ENCODE assay signal across 18 mouse cellular contexts in genomic region chr2:102958529-102958928, GRCm38 (mm10).
"Had no signal": no experiment of that assay in that cellular context is flagged by ENCODE, and none has a peak within 500 bp of the region (broad histone marks: within the 10 kb centered on the region; RNA-seq: fewer than 3 reads in every experiment).

No protein-coding gene starts in this region.

- DNase-seq: kidney, postnatal 25 days; layer of hippocampus, adult 9-11 months; liver, postnatal 0 days; lung, embryonic 14.5 days; retina, postnatal 1 day; right cerebral cortex, postnatal 25 days; spleen, adult 18-20 months; thymus, postnatal 25 days had no signal

- H3K4me1 ChIP-seq: midbrain, embryonic 12.5 days; neural tube, embryonic 12.5 days; neural tube, embryonic 15.5 days; stomach, embryonic 15.5 days had no signal

- ATAC-seq: intestine, postnatal 0 days; liver, postnatal 0 days; lung, postnatal 0 days had no signal

- H3K9me3 ChIP-seq: midbrain, embryonic 12.5 days; neural tube, embryonic 12.5 days; neural tube, embryonic 15.5 days; stomach, embryonic 15.5 days had no signal

- H3K4me2 ChIP-seq: lung, embryonic 14.5 days; midbrain, embryonic 12.5 days; neural tube, embryonic 12.5 days; neural tube, embryonic 15.5 days; stomach, embryonic 15.5 days had no signal

- H3K4me3 ChIP-seq: layer of hippocampus, adult 2 months; midbrain, embryonic 12.5 days; neural tube, embryonic 12.5 days; neural tube, embryonic 15.5 days; stomach, embryonic 15.5 days had no signal

- H3K36me3 ChIP-seq: midbrain, embryonic 12.5 days; neural tube, embryonic 12.5 days; neural tube, embryonic 15.5 days; stomach, embryonic 15.5 days had no signal

- H3K27me3 ChIP-seq: midbrain, embryonic 12.5 days; neural tube, embryonic 12.5 days; neural tube, embryonic 15.5 days; stomach, embryonic 15.5 days had no signal

- H3K9ac ChIP-seq: liver, embryonic 14.5 days; liver, postnatal 0 days; lung, embryonic 14.5 days; midbrain, embryonic 12.5 days; neural tube, embryonic 12.5 days; neural tube, embryonic 15.5 days; stomach, embryonic 15.5 days had no signal

- H3K27ac ChIP-seq: kidney, postnatal 0 days; layer of hippocampus, adult 2 months; liver, embryonic 14.5 days; macrophage; midbrain, embryonic 12.5 days; neural tube, embryonic 12.5 days; neural tube, embryonic 15.5 days; stomach, embryonic 15.5 days had no signal
